Mouse (Mus musculus): ENCODE measurements at regions not wholly inside any gene's neighbourhood (a gene's known extent, or its start where the extent isn't known, plus 50 kb on each side); places are given as distances from the start of the nearest gene placed in this dataset.
A peak's percentile ranks its signal among the peaks of the same experiment; 100 is the strongest.

DNA sequence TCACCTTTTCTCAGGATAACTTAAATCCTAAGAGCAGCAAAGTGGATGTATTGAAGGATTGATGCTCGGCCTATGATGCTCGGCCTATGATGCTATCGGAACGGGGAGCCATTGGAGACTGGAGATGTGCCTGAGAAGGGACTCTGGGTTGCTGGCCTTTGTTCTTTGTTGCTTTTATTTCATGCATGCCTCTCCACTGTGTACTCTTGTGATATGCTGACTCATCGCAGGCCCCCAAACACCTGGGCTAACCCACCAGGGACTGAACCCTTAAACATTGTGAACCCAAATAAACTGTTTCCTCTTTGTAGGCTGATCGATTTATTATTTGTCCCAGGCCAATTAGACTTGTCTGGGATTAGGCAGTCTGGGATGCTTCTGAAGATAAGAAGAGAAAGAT lies 61.9 kb downstream of the Pdcl3 start:
- no peak for DNase-seq

DNA sequence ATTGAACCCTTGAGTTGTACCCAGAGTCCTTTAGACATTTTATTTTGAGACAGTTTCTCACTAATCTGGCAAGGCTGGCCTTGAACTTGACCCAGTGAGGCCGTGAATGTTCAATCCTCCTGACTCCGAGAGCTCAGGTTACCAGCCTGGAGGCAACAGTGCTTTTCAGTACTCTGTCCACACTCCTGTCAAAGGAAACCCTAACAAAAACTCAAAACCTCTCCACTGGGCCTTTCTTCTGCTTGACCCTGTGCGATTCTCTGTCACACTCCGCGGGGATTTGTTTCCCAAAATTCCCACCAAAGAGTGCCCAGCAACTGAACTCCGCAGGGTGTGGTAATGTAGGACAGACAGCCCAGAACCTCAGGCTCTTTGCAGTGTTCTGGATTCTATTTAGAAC lies 71.9 kb downstream of the Pdcl3 start:
- no peak for DNase-seq

DNA sequence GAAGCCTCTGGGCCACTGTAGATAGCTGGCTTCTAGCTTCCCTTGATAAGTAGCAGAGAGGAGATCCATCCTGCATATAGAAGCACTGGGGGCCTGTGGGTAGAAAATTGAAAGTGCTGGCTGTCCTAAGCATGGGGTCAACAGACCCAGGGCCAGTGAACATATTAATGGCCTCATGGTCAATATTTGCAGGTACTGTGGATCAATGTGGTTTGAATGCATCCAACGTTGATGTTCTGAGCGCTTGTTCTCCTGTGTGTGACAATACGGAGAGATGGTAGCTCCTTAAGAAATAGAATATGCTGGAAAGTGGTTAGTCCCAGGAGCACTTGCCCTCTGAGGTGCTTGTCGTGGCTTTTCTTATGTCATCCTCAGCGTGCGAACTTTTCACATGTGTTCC lies 77.1 kb downstream of the Pdcl3 start:
- no peak for DNase-seq

DNA sequence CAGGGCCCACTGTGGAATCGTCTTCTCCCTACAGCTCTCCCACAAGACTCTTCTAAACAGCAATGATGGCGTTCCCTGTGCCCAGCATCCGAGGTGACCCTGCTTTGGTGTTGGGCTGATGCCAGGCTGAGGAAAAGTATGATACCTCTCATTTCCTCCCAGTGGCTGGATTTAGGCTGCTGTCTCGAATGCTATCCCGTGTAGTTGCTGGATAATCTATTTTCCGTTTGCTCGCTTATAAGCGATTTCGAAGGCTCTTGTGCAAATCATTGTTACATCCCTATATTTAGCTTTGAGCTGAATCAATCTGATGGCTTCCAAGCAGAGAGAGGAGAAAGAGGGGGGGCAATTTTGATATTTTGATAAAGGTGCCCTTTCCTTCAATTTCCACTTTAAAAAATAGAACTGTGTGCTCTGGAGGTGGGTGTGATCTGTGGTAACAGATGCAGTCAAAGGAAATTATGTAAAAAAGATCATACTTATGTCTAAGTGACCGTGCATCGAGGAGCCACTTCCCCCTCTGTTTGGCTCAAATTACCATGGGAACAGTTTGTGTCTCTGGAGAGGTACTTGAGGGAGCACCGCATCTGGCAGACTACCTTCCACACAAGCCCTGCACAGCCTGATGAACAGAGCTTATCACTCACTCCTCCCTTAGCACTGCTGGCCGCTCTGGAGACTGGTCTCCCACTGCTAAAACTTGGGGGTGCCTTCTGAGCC lies 78.4 kb downstream of the Pdcl3 start:
- DNase-seq: no peak

DNA sequence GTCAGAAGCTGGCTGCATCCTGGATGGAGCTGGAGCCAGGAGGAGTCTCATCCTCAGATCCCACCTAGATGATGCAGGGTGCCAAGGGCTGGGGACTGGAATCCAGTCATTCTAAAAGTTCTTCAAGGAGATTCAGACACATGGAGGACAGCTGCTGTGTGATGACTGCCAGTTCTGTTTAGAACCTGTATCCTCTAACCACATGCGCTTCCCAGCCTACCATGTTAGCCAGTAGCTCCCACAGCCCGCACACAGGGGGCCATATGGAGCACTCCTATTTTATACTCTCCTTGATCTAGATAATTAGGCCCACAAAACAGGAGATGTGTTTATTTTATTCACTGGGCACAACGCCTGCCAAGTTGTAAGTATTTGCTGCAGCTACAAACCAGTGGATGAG lies 79.4 kb downstream of the Pdcl3 start:
- DNase-seq: no peak

DNA sequence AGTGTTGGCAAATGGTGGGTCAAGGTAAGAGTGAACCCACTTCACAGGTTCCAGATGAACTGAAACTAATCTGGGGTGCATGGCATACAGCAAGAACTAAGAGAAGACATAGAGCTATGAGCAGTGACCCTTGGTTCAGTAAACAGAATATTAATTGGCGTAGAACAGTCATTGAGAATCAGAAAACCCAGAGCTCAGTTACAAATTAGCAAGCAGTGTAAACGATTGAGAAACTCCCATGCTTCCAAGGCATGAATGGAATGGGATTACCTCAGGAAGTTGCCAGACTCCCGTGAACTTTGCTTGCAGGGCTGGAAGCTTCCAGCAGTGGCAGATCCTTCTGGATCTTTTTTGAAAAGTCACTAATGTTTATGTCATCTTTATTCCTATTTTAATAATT lies 82.5 kb downstream of the Pdcl3 start:
- DNase-seq: no peak

DNA sequence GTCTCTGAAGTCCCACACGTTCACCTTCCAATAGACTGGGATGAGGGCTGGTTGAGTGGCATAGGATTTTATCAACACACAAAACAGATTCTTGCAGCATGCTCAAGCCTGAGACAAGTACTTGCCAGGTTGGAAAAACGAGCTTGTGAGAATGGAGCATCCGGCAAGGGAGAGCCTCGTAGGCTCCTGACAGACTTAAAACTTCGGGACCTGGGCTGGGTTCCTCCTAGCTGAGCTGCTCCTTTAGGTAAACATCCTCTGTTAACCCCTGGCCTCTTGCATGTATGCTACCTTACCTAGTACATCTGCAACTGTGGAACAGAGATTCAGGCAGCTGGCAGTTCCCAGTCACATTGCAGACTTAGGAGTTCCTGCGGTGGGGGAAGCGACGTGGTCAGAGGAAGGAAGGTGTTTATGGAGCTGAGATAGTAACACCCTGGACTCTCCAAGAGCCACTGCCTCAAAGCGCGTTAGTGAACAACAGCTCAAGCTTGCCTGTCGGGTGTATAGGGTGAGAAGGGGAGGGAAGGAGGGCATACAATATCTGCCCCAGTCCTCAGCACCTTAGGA lies 83.8 kb downstream of the Pdcl3 start:
- no peak for DNase-seq

DNA sequence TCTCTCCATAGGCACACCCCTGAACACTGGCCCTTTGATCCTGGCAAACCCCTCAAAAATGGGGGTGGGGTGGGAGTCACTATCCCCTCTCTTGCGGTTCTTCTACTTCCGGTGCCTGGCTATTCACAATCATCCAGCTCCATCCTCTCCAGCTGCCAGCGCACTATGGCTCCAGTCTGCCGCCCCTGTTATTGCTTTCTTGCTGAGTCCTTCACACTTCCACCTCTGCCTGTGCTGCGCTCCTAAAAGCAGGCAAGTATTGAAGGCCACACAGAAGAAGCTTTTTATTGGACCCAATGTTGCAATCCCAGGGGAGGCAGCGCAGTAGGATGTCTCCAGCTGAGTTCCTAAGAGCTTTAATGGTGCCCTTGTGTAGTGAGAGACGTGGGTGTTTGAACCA lies 84.3 kb downstream of the Pdcl3 start:
- no peak for DNase-seq

DNA sequence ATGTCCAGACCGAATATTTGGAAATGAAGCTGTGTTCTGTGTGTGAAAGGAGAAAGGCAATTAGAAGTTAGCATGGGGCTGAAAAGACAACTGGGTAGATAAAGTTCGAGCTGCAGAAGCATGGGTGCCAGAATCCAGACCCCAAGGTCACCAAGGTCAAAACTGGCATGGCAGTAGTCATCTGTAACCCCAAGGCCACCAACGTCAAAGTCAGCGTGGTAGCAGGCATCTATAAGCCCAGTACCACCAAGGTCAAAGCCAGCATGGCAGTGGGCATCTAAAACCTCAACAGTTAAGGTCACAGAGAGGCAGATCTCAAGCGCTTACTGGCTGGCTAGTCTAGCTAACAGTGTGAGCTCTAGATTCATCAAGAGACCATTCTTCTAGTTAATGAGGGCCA lies 90.6 kb downstream of the Pdcl3 start:
- no peak for DNase-seq

DNA sequence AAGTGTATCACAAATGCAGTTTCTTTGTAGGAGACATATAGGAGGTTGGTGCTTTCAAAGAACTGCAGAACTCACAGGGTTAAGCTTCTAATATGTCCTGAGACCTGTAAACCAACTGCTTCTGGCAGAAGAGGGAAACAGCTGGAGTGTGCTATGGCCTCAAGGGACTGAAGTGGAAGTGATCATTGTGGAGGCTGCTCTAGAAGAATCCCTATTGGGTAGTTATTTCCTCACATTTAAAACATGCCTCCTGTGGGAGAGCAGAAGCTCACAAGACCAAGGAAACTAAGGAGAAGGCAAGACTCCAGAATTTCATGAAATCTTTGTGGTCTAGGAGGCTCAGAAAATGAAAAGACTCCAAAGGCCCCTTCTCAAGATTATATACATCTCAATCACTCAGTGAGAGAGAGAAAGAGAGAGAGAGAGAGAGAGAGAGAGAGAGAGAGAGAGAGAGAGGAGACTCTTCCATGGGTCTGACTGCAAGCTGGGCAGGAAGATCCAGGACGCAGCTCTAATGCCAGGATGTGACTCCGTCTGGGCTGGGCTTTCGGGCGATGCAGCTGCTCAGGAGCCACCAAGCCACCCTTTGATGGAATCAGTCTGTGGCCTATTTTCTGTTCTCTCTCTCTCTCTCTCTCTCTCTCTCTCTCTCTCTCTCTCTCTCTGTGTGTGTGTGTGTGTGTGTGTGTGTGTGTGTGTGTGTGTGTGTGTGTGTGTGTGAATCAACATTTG lies 93.3 kb downstream of the Pdcl3 start:
- DNase-seq: no peak

DNA sequence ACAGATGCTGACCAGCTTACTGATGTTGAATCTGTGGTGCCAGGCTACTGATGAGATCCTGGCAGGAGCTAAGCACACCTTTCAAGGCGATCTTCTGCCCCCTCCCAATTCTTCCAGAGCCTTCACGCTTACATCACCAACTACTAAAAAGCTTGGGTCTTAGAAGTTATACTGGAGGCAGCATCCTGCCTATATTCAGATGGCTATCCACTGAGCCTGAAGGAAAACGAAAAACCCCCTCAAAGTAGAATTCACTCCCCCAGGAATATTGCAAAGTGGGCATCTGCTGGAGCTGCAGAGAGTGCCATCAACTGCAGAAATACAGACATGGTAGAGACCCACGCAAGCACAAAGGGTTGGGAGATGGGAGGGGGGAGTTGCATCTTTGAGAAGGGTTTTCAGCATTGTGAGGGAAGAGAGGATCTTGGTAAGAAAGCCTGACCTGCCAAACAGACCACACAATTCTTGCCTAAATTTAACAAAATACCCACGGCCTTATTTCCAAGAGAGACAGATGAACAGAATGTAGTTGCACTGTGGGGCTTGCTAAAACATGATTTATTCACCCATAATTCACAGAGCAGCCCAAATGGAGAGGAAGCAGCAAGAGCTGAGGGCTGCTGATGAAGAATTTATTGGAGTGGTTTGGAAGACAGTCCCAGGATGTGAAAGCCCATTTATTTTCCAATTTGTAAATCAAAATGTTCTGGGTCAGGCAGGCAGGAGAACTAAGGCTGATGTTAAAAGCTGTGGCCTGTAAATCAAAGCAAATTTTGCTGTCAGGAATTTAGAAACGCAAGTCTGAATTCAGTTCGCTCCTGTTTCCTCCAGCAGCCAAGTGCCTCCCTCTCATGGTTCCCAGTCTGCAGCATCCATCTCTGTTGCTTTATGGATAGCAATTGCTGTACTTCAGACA lies 98.8 kb downstream of the Pdcl3 start:
- DNase-seq: no peak

DNA sequence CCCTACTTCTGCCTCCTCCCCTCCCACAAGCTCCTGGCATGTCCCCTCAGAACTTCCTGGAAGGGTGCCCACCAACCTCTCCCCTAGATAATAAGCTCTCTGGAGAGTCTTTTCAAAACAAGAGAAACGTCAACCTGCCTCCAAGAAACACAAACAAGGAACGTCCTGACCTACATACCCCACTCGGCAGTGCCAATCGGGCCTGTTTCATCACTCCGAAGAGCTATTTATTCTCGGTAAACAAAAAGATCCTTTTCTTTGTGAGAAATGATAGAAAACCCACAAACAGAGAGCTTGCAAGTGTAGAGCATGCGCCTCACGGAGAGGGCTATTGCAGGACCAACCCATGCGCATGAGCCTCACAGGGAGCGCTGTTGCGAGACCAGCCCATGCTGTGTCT lies 100.9 kb downstream of the Pdcl3 start:
- DNase-seq: peak; percentile 31

DNA sequence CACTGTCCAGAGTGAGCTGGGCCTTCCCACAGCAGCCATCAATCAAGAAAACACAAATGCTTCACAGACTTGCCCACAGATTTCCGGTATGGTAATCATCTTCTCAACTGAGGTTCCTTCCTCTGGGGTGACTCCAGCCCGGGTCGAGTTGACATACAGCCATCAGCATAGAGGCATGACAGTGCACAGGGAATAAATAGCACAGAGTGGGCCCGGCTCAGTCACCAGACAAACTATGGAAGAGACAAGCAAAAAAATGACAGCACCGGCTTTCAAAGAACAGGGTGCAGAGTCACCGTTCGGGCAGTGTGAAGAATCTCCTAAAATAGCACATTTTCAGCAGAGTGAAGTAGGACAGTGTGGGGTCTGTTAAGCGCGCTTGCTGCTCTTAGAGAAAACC lies 103.7 kb upstream of the Npas2 start:
- no peak for DNase-seq

DNA sequence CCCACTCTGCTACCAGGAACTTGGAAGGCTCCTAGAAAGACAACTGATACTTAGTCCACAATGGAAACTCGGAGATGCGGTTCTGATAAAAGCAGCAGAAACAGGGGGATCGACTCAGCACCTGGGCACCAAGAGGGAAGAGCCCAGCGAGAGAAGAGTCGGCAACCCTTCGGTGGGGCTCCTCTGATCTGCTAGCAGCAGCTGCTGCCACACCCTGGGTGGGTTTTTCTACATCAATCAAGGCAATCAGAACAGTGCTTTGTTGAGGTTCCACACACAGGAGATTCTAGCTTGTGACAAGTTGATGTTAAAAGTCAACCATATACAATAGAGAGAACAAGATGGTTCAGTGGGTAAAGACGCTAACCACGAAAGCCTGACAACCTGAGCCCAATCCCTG lies 102.4 kb upstream of the Npas2 start:
- DNase-seq: no peak

DNA sequence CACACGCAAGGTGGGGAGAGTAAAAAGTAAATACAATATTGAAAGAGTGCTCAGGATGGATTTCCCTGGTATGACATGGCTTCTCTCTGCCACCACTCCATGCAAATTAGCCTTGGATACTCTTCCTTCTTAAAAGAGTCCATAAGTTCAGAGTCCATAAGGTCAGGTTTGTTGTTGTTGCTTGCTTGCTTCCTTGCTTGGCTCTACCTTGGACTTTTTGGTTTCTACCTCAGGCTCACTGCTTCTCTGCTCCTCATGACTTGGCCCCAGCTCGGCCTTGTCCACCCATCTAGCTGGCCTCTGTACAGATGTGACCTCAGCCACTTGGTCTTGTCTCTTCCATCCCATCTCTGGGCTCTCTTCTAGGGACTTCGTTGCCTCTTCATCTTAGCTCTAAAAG lies 101.9 kb upstream of the Npas2 start:
- no peak for DNase-seq

DNA sequence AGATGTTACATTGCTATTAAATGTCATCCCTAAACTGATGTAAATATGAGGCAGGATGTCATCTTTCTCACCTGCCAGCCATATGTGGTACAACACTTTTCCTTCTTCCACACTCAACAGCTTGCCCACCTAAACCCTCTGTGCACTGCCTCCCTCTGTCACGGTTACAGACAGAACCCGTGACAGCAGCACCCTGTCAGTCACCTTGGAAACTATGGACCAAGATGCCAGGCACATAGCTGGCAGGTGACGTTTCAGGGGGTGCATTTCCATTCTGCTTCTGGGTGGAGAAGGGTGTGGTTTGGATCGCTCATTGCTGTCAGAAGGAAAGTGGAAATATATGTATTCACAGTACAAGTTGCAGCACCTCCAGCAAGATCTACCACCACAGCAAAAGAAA lies 100.2 kb upstream of the Npas2 start:
- DNase-seq: no peak

DNA sequence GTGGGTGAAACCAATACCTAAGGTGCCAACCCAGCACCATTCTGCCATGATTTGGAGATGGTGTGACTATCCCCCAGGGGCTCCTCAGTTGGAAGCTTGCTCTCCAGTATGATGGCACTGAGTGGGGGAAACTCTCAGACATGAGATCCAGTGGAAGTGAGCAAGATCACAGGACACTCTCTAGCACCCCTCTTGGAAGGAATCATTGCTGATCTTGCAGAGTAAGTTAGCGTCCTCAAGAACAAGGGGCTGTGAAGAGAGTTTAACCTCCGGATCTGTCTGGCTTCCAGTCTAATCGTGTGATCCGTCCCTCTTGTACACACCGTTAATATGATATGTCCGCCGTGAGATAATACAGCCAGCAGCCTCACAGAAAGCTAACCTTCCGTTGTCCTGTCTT lies 99.5 kb upstream of the Npas2 start:
- no peak for DNase-seq

DNA sequence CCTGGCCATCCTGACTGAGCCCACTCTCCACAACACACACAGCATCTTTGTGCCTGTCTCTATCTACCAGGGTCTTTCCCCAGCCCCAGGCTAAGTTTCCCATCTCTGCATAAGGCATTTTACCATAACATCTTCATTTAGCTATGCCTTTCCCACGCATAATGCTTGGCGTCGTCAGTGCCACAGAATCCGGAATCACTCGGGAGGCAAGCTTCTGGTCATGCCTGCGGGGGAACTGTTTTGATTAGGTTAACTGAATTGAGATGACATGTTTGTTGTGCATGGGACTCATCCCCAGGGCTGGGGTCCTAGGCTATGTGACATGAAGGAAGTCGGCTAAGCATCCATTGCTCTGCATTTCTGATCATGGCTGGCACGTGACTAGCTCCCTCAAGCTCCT lies 97.6 kb upstream of the Npas2 start:
- no peak for DNase-seq

DNA sequence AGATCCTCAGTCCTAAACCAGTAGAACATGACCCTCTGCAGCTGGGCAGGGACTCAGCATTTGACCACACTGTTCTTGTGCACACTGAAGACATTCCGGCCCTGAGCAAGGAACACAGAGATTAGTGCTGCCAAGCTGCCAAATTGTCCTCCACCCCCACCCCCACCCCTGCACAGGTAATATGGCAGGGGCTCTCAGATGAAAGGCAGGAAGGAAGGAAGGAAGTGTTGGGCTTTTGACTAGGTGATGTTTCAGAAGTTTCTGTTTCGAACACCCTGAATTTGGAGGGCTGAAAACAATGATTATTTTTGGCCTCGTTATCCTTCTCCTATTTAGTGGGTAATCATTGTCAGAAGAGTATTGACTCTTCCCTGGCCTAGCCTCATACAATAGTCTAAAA lies 96.8 kb upstream of the Npas2 start:
- DNase-seq: no peak

DNA sequence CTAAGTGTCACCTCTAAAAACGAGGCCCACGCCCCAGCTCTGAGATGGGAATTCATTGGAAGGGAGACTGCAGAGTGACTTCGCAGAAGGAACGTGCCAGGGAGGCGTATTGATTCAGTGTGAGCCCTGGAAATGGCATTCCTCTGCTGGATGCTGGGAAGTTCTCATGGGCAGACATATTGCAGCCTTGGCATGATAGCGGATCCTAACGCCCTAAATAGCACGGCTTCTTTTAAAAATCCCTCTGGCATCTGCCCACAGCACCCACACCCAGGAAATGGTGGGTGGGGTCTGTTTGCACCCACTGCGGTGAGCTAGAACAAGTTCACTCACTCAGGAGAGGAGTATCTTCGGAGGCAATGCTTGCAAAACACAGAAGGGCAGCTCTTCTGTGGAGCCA lies 96.0 kb upstream of the Npas2 start:
- no peak for DNase-seq

DNA sequence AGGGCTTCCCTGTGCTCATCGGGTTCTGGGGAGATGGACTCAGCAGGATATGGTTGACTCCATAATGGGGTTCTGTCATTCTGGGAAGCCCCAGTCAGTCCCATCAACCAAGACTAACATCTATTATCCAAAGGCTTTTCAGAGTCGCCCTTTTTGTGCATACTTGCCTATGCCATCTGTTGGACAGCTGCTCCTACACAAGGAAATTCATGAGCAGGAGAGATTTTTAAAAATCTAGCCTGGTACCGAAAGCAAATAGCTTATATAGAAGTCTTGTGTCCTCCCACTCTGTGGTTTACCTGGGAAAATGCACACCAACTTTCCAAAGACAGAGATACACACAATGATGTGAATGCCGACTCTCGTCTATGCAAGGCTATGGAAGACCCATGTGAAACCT lies 95.4 kb upstream of the Npas2 start:
- no peak for DNase-seq

DNA sequence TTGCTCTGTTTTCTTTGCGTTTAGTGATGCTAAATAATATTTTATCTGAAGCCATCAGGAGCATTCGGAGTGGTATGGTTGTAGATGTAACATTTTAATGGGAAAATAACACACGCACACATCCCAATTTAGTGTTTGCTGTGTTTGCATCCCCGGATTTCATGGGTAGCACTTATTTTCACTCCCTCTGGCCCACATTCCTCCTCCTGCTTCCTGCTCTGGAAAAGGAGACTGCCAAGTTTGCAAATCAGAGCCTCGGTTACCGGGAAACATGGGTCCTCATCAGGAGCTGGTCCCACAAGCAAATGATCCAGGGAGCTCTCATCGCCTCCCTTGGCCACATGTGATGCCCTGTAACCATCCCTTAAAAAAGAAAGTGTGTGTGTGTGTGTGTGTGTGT lies 94.3 kb upstream of the Npas2 start:
- no peak for DNase-seq

DNA sequence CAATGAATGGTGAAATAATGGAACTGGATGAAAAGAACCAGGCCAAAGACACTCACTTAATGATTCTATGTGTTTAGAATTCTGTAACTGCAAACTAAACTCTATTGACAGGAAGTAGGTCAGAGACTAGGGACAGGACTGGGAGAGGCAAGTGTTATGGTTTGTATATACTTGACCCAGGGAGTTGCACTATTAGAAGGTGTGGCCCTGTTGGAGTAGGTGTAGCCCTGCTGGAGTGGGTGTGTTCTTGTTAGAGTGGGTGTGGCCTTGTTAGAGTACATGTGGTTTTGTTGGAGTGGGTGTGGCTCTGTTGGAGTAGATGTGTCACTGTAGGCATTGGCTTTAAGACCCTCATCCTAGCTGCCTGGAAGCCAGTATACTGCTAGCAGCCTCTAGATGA lies 93.0 kb upstream of the Npas2 start:
- DNase-seq: no peak

Measured in cerebellum, adult 9-11 months (tissue).